Mouse (Mus musculus) bone marrow macrophage, adult 2 months (primary cell): ENCODE measurements around the gene Mcoln2. TPM values are rescaled to one million over a fixed set of nuclear protein-coding genes. Genes with fewer than 3 reads are reported as not detected.

Source experiments
- H3K27ac ChIP-seq: 2 replicates; pipeline ENCODE4 v1.5.1; 2012; ENCODE audit warnings: low read depth, low read length; ENCODE audit not compliant: insufficient read depth
- H3K4me1 ChIP-seq: 2 replicates; pipeline ENCODE4 v1.6.1; 2012; ENCODE audit warnings: low read length; ENCODE audit not compliant: control insufficient read depth, insufficient read depth
- H3K4me3 ChIP-seq: 2 replicates; pipeline ENCODE4 v1.5.1; 2012; ENCODE audit warnings: mild to moderate bottlenecking, low read length, moderate library complexity; ENCODE audit not compliant: insufficient read depth
- CTCF ChIP-seq: IDR thresholded peaks from 2 replicates; pipeline ENCODE4 v1.5.1; 2012; ENCODE audit warnings: low read depth, mild to moderate bottlenecking, low read length, moderate library complexity
- POLR2A ChIP-seq: IDR thresholded peaks from 2 replicates; pipeline ENCODE4 v1.6.1; 2012; ENCODE audit warnings: mild to moderate bottlenecking, low read depth, low read length, borderline replicate concordance
- polyA plus RNA-seq: library from polyadenylated mRNA; stranded (reverse); fragments of >200 nt; gene quantifications from 2 replicates; pipeline ENCODE4 v1.2.4, GENCODE M21; 2012; ENCODE audit not compliant: missing spikeins, insufficient read depth, insufficient read length

The Mcoln2 gene
- polyA plus RNA-seq, 1 experiment, result 35.3 TPM

DNA sequence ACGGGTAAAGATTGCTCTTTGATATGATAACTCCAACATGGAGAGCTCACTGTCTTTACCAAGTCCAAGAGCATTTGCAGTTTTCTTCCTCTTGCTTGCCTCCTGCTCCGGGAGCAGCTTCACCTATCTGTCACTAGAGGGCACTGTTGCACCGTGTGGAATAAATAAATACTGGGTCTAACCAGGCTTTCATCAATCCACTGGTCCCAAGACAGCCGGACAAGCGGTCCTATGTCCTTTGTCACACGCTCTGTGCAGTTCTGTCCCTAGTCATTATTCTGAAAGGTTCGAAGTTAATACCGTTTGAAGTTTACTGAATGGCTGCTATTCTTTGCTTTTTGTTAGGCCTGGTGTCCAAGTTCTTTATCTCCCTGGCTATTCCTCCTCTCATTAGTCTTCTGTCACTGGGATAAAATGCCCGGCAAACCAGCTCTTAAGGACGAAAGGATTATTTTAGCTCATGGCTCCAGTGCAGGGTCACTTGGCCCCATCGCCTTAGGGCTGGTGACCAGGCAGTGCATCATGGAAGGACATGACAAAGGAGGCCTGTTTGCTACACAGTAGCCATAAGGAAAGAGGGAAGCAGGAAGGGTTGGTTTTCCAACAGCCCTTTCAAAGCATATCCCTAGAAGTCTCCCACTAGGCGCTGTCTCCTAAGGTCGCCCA, 35.5 kb downstream of the Mcoln2 start:
- H3K4me1 ChIP-seq, result no peaks in the 10 kb centered on the region
- H3K27ac ChIP-seq, result no peak overlapping the region
- no peak overlapping the region for H3K4me3 ChIP-seq
- TF ChIP-seq CTCF (peak; percentile 78), POLR2A (no peak)

- H3K27ac ChIP-seq, result no peak overlapping the region
- no peak for TF ChIP-seq CTCF
- TF ChIP-seq POLR2A, result no peak
- no peaks in the 10 kb centered on the region for H3K4me1 ChIP-seq
- no peak overlapping the region for H3K4me3 ChIP-seq
These were observed 36.4 kb downstream of the Mcoln2 start for GRCm38 (mm10) chr3:146186033-146186432.

- TF ChIP-seq POLR2A (no peak), CTCF (no peak)
- Histone ChIP-seq H3K27ac (no peak overlapping the region), H3K4me1 (no peaks in the 10 kb centered on the region), H3K4me3 (no peak overlapping the region)
These were observed 40.3 kb downstream of the Mcoln2 start for GRCm38 (mm10) chr3:146189933-146190332.

DNA sequence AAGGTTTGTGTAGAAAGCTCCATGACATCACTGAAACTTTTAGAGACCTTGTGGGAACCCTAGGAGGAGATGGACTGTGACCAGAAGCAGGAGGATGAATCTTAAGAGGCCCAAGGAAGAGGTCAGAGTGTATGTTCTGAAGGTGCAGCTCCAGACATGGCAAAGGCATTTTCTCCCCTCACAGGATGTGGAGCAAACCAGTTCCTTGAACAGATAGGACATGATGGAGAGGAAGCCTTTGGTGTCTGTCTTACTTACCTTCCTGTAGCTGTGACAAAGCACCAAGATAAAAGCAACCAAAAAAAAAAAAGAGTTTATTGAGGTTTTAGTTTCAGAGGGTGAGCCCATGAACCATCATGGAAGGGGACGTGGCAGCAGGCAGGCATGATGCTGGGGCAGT, 42.9 kb downstream of the Mcoln2 start:
- H3K4me3 ChIP-seq, result no peak overlapping the region
- H3K27ac ChIP-seq, result no peak overlapping the region
- H3K4me1 ChIP-seq, result no peaks in the 10 kb centered on the region
- TF ChIP-seq POLR2A (no peak), CTCF (no peak)

DNA sequence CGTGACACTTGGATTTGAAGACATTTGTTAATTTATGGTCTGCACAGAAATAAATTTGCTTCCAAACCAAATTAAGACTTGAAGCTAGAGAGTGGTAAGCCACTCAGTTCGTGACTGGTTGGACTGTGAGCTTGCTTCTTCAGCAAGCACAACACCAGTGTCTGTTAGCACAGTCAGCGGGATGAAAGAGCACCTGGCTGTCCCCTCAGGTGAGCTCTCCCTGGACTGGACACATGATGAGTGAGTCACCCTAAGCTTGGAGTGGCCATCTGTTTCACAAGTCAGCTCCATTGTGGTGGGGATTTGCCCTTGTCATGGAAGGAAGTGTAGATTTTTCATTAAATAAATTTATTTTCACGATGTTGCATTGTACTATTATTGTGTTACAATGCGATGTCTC, 45.5 kb downstream of the Mcoln2 start:
- no peaks in the 10 kb centered on the region for H3K4me1 ChIP-seq
- no peak overlapping the region for H3K4me3 ChIP-seq
- no peak for TF ChIP-seq POLR2A
- TF ChIP-seq CTCF, result no peak
- no peak overlapping the region for H3K27ac ChIP-seq

DNA sequence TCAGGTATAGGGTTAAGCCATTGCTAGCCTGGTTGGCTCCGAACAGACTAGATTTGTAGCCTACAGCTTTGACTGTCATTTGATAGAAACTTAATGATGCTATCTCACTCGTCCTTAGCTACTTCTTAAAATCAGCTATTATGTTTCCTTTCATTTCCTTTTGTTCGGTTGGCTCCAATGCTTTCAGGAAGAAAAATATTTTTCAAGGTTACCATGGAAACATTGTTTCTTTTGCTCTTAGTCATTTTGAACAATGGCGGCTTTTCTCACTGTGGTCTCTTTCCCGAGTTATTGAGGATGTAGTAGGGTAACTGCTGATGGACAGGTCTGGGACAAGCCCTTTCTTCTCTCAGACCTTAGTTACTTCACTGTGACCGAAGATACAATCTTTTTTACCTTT, 46.7 kb downstream of the Mcoln2 start:
- H3K4me1 ChIP-seq, result no peaks in the 10 kb centered on the region
- TF ChIP-seq POLR2A, result no peak
- TF ChIP-seq CTCF, result no peak
- no peak overlapping the region for H3K4me3 ChIP-seq
- no peak overlapping the region for H3K27ac ChIP-seq

DNA sequence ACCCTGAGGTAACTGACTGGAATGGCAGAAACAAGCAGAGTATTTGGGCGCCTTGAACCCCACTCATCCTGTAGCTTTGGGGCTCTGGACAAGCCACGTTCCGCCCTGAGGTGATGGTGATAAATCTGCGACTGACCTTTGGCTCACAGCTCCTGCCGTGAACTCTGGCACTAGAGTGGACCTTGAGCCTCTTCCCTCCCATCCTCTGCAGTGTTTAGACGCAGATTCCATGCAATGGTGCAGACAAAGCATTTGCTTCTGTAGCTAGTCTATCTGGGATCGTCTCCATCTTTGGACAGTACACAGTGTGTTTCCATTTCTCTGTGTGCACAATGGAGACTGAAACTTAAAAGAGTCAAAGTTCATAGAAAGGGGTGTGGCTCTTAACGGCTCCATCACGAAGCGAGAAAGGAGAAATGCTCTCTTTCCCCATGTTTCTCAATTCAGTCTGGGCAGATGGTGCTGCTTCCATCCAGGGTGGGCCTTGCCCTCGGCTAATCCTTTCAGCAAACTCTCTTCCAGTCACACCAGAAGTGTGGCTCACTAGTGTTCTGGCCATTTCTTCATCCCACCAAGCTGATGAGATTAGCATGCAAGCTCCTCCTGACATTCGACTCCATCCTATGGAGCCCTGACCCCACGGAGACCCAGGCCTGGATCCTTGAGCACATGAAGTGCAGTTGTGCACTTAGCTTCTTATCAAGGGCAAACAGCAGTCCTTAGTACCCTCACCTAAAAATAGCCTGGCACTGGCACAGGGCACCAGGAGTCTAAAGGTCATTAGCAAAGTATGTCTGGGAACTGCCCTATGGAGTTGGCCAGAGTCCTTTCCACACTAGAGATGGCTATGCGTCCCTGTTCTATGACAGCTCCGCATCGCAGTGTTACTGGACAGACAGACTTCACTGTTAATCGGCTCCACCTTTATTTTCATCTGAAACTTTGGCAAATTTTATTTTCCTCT, 47.4 kb downstream of the Mcoln2 start:
- Histone ChIP-seq H3K4me3 (no peak overlapping the region), H3K27ac (no peak overlapping the region), H3K4me1 (no peaks in the 10 kb centered on the region)
- no peak for TF ChIP-seq POLR2A
- TF ChIP-seq CTCF, result no peak

GRCm38 (mm10) chr3:146197785-146198184, 48.2 kb downstream of the Mcoln2 start:
- Histone ChIP-seq H3K4me1 (no peaks in the 10 kb centered on the region), H3K4me3 (no peak overlapping the region), H3K27ac (no peak overlapping the region)
- TF ChIP-seq POLR2A (no peak), CTCF (no peak)

- no peak overlapping the region for H3K27ac ChIP-seq
- no peak for TF ChIP-seq CTCF
- no peak for TF ChIP-seq POLR2A
- H3K4me3 ChIP-seq, result no peak overlapping the region
- no peaks in the 10 kb centered on the region for H3K4me1 ChIP-seq
These were observed 49.3 kb downstream of the Mcoln2 start for GRCm38 (mm10) chr3:146198803-146199481.
